Mouse (Mus musculus): Measurements from ENCODE around the gene Lypd5. TPM values are rescaled to one million over a fixed set of nuclear protein-coding genes. Genes with fewer than 3 reads are reported as not detected.

Lypd5 gene
- total and polyA plus RNA-seq, 3 experiments: not detected

GRCm38 (mm10) chr7:24327281-24327975 lies 21.6 kb upstream of the Lypd5 start:
- TF ChIP-seq MXI1 (IDR thresholded peaks at IDR 0.05; ENCODE audit: low read depth, low read length): no peak
- TF ChIP-seq MYC (IDR thresholded peaks at IDR 0.05; ENCODE audit: low read depth, low read length): no peak
- no peak for TF ChIP-seq ELF1 (IDR thresholded peaks at IDR 0.05; ENCODE audit: low read depth, low read length)
- no peak for TF ChIP-seq E2F4 (IDR thresholded peaks at IDR 0.05; ENCODE audit: insufficient replicate concordance, low read depth, low read length)
- TF ChIP-seq UBTF (IDR thresholded peaks at IDR 0.05; ENCODE audit: low read depth, low read length): no peak
- no peak for TF ChIP-seq RCOR1 (conservative IDR thresholded peaks at IDR 0.05; ENCODE audit: low read depth, low read length)
- no peak for TF ChIP-seq SMC3 (IDR thresholded peaks at IDR 0.05; ENCODE audit: low read depth, low read length)
- TF ChIP-seq ZC3H11A (IDR thresholded peaks at IDR 0.05; ENCODE audit: low read depth, low read length): no peak
- TF ChIP-seq CTCF (conservative IDR thresholded peaks at IDR 0.05 in 1 of 2, IDR thresholded peaks at IDR 0.05 in 1 of 2; ENCODE audit: low read depth in 2 of 2, low read length in 2 of 2): no peak
- TF ChIP-seq CHD1 (IDR thresholded peaks at IDR 0.05; ENCODE audit: low read depth, low read length): no peak
- no peaks in the 10 kb centered on the region for H3K79me2 ChIP-seq (replicated peaks; ENCODE audit: control insufficient read depth, extremely low read depth, insufficient read depth, poor library complexity, severe bottlenecking)
- H3K9ac ChIP-seq (ENCODE audit: insufficient read depth, low read depth): no peak overlapping the region
- no peak overlapping the region for H3K27ac ChIP-seq (ENCODE audit: insufficient read depth, low read depth)
- in situ Hi-C loops (cut with MboI; ENCODE audit: low pct_ligation_motif_present, low pct_unique_long_range_greater_than_20kb, low sequenced_read_pairs): no loop called here
- dilution Hi-C loops (cut with MboI; ENCODE audit: extremely low pct_ligation_motif_present, extremely low pct_unique_long_range_greater_than_20kb, low sequenced_read_pairs): no loop called here
- no peak overlapping the region for H3K4me2 ChIP-seq (ENCODE audit: insufficient read depth, low read depth, poor library complexity, severe bottlenecking)
- no peak overlapping the region for H3K4me3 ChIP-seq (replicated peaks in 1 of 3; ENCODE audit: low read depth in 2 of 3, low read length in 2 of 3, poor library complexity in 1 of 3)
- H3K9me3 ChIP-seq (replicated peaks; ENCODE audit: low read length): peaks cover 17% of the 10 kb centered on the region
- H3K4me1 ChIP-seq (ENCODE audit: control insufficient read depth in 1 of 2, insufficient read depth in 2 of 2): no peaks in the 10 kb centered on the region
- no peak for DNase-seq (ENCODE audit: extremely low read depth)
- H3K27me3 ChIP-seq (replicated peaks): peaks cover 53% of the 10 kb centered on the region
- no peaks in the 10 kb centered on the region for H3K36me3 ChIP-seq (replicated peaks in 1 of 2; ENCODE audit: control insufficient read depth in 1 of 2, insufficient read depth in 1 of 2, low read length in 1 of 2)

- Histone ChIP-seq H3K9ac (ENCODE audit: insufficient read depth, low read depth) (no peak within 1 kb of the TSS), H3K79me2 (replicated peaks; ENCODE audit: control insufficient read depth, extremely low read depth, insufficient read depth, poor library complexity, severe bottlenecking) (no peaks in the 10 kb centered on the region), H3K4me3 (replicated peaks in 1 of 3; ENCODE audit: low read depth in 2 of 3, low read length in 2 of 3, poor library complexity in 1 of 3) (no peak within 1 kb of the TSS), H3K27ac (ENCODE audit: insufficient read depth, low read depth) (no peak within 1 kb of the TSS), H3K9me3 (replicated peaks; ENCODE audit: low read length) (peaks cover 5% of the 10 kb centered on the region), H3K36me3 (replicated peaks in 1 of 2; ENCODE audit: control insufficient read depth in 1 of 2, insufficient read depth in 1 of 2, low read length in 1 of 2) (no peaks in the 10 kb centered on the region), H3K4me2 (ENCODE audit: insufficient read depth, low read depth, poor library complexity, severe bottlenecking) (no peak within 1 kb of the TSS), H3K27me3 (replicated peaks) (peaks cover 50% of the 10 kb centered on the region), H3K4me1 (ENCODE audit: control insufficient read depth in 1 of 2, insufficient read depth in 2 of 2) (no peaks in the 10 kb centered on the region)
- DNase-seq (ENCODE audit: extremely low read depth): no peak
- TF ChIP-seq UBTF (IDR thresholded peaks at IDR 0.05; ENCODE audit: low read depth, low read length): no peak
- no peak for TF ChIP-seq GABPA (IDR thresholded peaks at IDR 0.05; ENCODE audit: insufficient replicate concordance, low read depth, low read length)
- no peak for TF ChIP-seq JUN (IDR thresholded peaks at IDR 0.05; ENCODE audit: insufficient read depth, low read depth, low read length)
- TF ChIP-seq JUND (conservative IDR thresholded peaks at IDR 0.05; ENCODE audit: low read depth, low read length): no peak
- no peak for TF ChIP-seq POLR2A (IDR thresholded peaks at IDR 0.05; ENCODE audit: low read depth, low read length)
- TF ChIP-seq POLR2AphosphoS2 (IDR thresholded peaks at IDR 0.05; ENCODE audit: low read depth, low read length): no peak
- TF ChIP-seq USF1 (IDR thresholded peaks at IDR 0.05; ENCODE audit: low read depth, low read length): no peak
- no peak for TF ChIP-seq TBP (conservative IDR thresholded peaks at IDR 0.05; ENCODE audit: low read depth, low read length)
- TF ChIP-seq MYC (IDR thresholded peaks at IDR 0.05; ENCODE audit: low read depth, low read length): no peak
- TF ChIP-seq MAZ (IDR thresholded peaks at IDR 0.05; ENCODE audit: low read depth, low read length): no peak
- TF ChIP-seq NELFE (IDR thresholded peaks at IDR 0.05; ENCODE audit: low read depth, low read length): no peak
- TF ChIP-seq ELF1 (IDR thresholded peaks at IDR 0.05; ENCODE audit: low read depth, low read length): no peak
- no peak for TF ChIP-seq ZC3H11A (IDR thresholded peaks at IDR 0.05; ENCODE audit: low read depth, low read length)
- no peak for TF ChIP-seq USF2 (conservative IDR thresholded peaks at IDR 0.05; ENCODE audit: low read depth, low read length)
- no peak for TF ChIP-seq KAT2A (IDR thresholded peaks at IDR 0.05; ENCODE audit: insufficient replicate concordance, low read length)
- no peak for TF ChIP-seq E2F4 (IDR thresholded peaks at IDR 0.05; ENCODE audit: insufficient replicate concordance, low read depth, low read length)
- in situ Hi-C loops (cut with MboI; ENCODE audit: low pct_ligation_motif_present, low pct_unique_long_range_greater_than_20kb, low sequenced_read_pairs): no loop called here
- dilution Hi-C loops (cut with MboI; ENCODE audit: extremely low pct_ligation_motif_present, extremely low pct_unique_long_range_greater_than_20kb, low sequenced_read_pairs): no loop called here
These were observed 15.6 kb upstream of the Lypd5 start, which contains the start of gene Tescl for GRCm38 (mm10) chr7:24333304-24333986. Tescl (minus strand) TSS chr7:24333936.
